Mouse (Mus musculus) neural tube, embryonic 14.5 days (tissue): ENCODE measurements around the gene Asphd2. TPM values are rescaled to one million over a fixed set of nuclear protein-coding genes. Genes with fewer than 3 reads are reported as not detected.
A peak's percentile ranks its signal among the peaks of the same experiment; 100 is the strongest.

Experiments used
- ATAC-seq: fragments of 200-750 bp; cut with Nextera tagmentation; 2 replicates; pipeline ENCODE4 v1.8.0; 2017; ENCODE audit warnings: low read depth, mild to moderate bottlenecking, moderate TSS enrichment, moderate library complexity
- H3K27ac ChIP-seq: fragments of 300-500 bp; sonication (generic); 2 replicates; pipeline ENCODE4 v1.5.1; 2014; ENCODE audit warnings: low read depth, mild to moderate bottlenecking, control low read depth, low read length, moderate library complexity, mixed read lengths
- H3K27me3 ChIP-seq: fragments of 300-500 bp; sonication (generic); 2 replicates; pipeline ENCODE4 v1.6.1; 2014; ENCODE audit warnings: low read length; ENCODE audit not compliant: control insufficient read depth, insufficient read depth
- H3K36me3 ChIP-seq: fragments of 300-500 bp; sonication (generic); 2 replicates; pipeline ENCODE4 v1.6.1; 2014; ENCODE audit warnings: low read length, mixed read lengths; ENCODE audit not compliant: control insufficient read depth, insufficient read depth
- H3K4me1 ChIP-seq: fragments of 300-500 bp; sonication (generic); 2 replicates; pipeline ENCODE4 v1.6.1; 2014; ENCODE audit warnings: low read length; ENCODE audit not compliant: control insufficient read depth, insufficient read depth
- H3K4me2 ChIP-seq: fragments of 300-500 bp; sonication (generic); 2 replicates; pipeline ENCODE4 v1.6.1; 2014; ENCODE audit warnings: mild to moderate bottlenecking, low read depth, low read length, control low read depth
- H3K4me3 ChIP-seq: fragments of 300-500 bp; sonication (generic); 2 replicates; pipeline ENCODE4 v1.5.1; 2014; ENCODE audit warnings: low read depth, low read length, control low read depth, mixed read lengths
- H3K9ac ChIP-seq: fragments of 300-500 bp; sonication (generic); replicated peaks from 2 replicates; pipeline ENCODE4 v1.6.1; 2014; ENCODE audit warnings: low read depth, mild to moderate bottlenecking, control low read depth, low read length, mixed read lengths
- H3K9me3 ChIP-seq: fragments of 300-500 bp; sonication (generic); 2 replicates; pipeline ENCODE4 v1.6.1; 2016; ENCODE audit warnings: low read length; ENCODE audit not compliant: control insufficient read depth
- WGBS: fragments of 180-500 bp; shearing (Covaris S2); extraction: QIAGEN DNeasy Blood & Tissue Kit; methylation state at CpG from one replicate; pipeline ENCODE4 v1.1.7; 2014; 5-methylcytosine and 5-hydroxymethylcytosine counted together
- polyA plus RNA-seq: library from polyadenylated mRNA; unstranded; fragments of >200 nt; fragmentation: Nextera tagmentation; extraction: Ambion mirVana; gene quantifications from 2 replicates; pipeline ENCODE4 v1.2.1, GENCODE M21; 2014

The Asphd2 gene
- polyA plus RNA-seq, 1 experiment from 2014 or later: 49.5 TPM

GRCm38 (mm10) chr5:112382641-112383330, 11.9 kb downstream of the Asphd2 start:
- no peak overlapping the region for H3K27ac ChIP-seq
- H3K4me2 ChIP-seq: no peak overlapping the region
- WGBS: 72% methylated on average over 17 of the region's 17 CpGs
- H3K9ac ChIP-seq: no peak overlapping the region
- H3K36me3 ChIP-seq: peaks cover 20% of the 10 kb centered on the region; the same call in 1 of the 2 replicates
- no peaks in the 10 kb centered on the region for H3K27me3 ChIP-seq
- H3K9me3 ChIP-seq: no peaks in the 10 kb centered on the region
- ATAC-seq: no peak
- no peaks in the 10 kb centered on the region for H3K4me1 ChIP-seq
- H3K4me3 ChIP-seq: no peak overlapping the region

GRCm38 (mm10) chr5:112382042-112382441, 12.6 kb downstream of the Asphd2 start:
- Histone ChIP-seq H3K4me2 (no peak overlapping the region), H3K9me3 (no peaks in the 10 kb centered on the region), H3K4me1 (no peaks in the 10 kb centered on the region), H3K4me3 (no peak overlapping the region), H3K36me3 (peaks cover 17% of the 10 kb centered on the region; the same call in 1 of the 2 replicates), H3K27me3 (no peaks in the 10 kb centered on the region), H3K27ac (no peak overlapping the region), H3K9ac (no peak overlapping the region)
- peak; percentile 38; the same call in 1 of the 2 replicates for ATAC-seq
- WGBS: 58% methylated on average over 7 of the region's 9 CpGs

GRCm38 (mm10) chr5:112381154-112381553, 13.5 kb downstream of the Asphd2 start:
- no peaks in the 10 kb centered on the region for H3K9me3 ChIP-seq
- ATAC-seq: no peak
- H3K36me3 ChIP-seq: peaks cover 11% of the 10 kb centered on the region; the same call in 1 of the 2 replicates
- H3K4me3 ChIP-seq: no peak overlapping the region
- no peak overlapping the region for H3K4me2 ChIP-seq
- WGBS: 92% methylated on average over 11 of the region's 11 CpGs
- no peaks in the 10 kb centered on the region for H3K27me3 ChIP-seq
- H3K27ac ChIP-seq: no peak overlapping the region
- no peak overlapping the region for H3K9ac ChIP-seq
- no peaks in the 10 kb centered on the region for H3K4me1 ChIP-seq

- H3K36me3 ChIP-seq: peaks cover 18% of the 10 kb centered on the region
- no peak overlapping the region for H3K4me3 ChIP-seq
- H3K4me1 ChIP-seq: no peaks in the 10 kb centered on the region
- H3K27ac ChIP-seq: no peak overlapping the region
- H3K4me2 ChIP-seq: no peak overlapping the region
- H3K27me3 ChIP-seq: no peaks in the 10 kb centered on the region
- H3K9ac ChIP-seq: no peak overlapping the region
- no peaks in the 10 kb centered on the region for H3K9me3 ChIP-seq
- WGBS: 87% methylated on average over 6 of the region's 6 CpGs
- ATAC-seq: no peak
Measured at GRCm38 (mm10) chr5:112378716-112379115, 15.9 kb downstream of the Asphd2 start.

- Histone ChIP-seq H3K27me3 (no peaks in the 10 kb centered on the region), H3K36me3 (peaks cover 18% of the 10 kb centered on the region), H3K4me3 (no peak overlapping the region), H3K4me1 (peaks cover 3% of the 10 kb centered on the region; the same call in 1 of the 2 replicates), H3K9ac (no peak overlapping the region), H3K4me2 (no peak overlapping the region), H3K9me3 (no peaks in the 10 kb centered on the region), H3K27ac (no peak overlapping the region)
- ATAC-seq: no peak
- 94% methylated on average over 1 of the region's 1 CpGs for WGBS
Measured at GRCm38 (mm10) chr5:112377380-112377779, 17.3 kb downstream of the Asphd2 start.

GRCm38 (mm10) chr5:112376111-112376510, 18.6 kb downstream of the Asphd2 start:
- H3K9ac ChIP-seq: no peak overlapping the region
- no peaks in the 10 kb centered on the region for H3K9me3 ChIP-seq
- H3K4me1 ChIP-seq: peaks cover 15% of the 10 kb centered on the region
- H3K27me3 ChIP-seq: no peaks in the 10 kb centered on the region
- no peak overlapping the region for H3K27ac ChIP-seq
- WGBS: 89% methylated on average over 4 of the region's 4 CpGs
- H3K4me3 ChIP-seq: no peak overlapping the region
- no peak for ATAC-seq
- H3K36me3 ChIP-seq: peaks cover 19% of the 10 kb centered on the region
- H3K4me2 ChIP-seq: no peak overlapping the region

GRCm38 (mm10) chr5:112371933-112372332, 22.7 kb downstream of the Asphd2 start:
- Histone ChIP-seq H3K4me3 (no peak overlapping the region), H3K4me2 (no peak overlapping the region), H3K9ac (0 out of 2 replicates have a peak overlapping the region, but pooled peaks have one; percentile 8), H3K36me3 (peaks cover 26% of the 10 kb centered on the region), H3K27me3 (no peaks in the 10 kb centered on the region), H3K27ac (peak overlapping the region; percentile 74), H3K9me3 (no peaks in the 10 kb centered on the region), H3K4me1 (peaks cover 34% of the 10 kb centered on the region)
- peak; percentile 89 for ATAC-seq
- 26% methylated on average over 7 of the region's 7 CpGs for WGBS

- WGBS: 78% methylated on average over 12 of the region's 12 CpGs
- Histone ChIP-seq H3K9ac (no peak overlapping the region), H3K36me3 (peaks cover 23% of the 10 kb centered on the region)
Measured at GRCm38 (mm10) chr5:112370236-112370813, 24.3 kb downstream of the Asphd2 start.

GRCm38 (mm10) chr5:112369326-112369725, 25.3 kb downstream of the Asphd2 start:
- Histone ChIP-seq H3K27me3 (no peaks in the 10 kb centered on the region), H3K4me1 (peaks cover 34% of the 10 kb centered on the region), H3K9ac (no peak overlapping the region), H3K4me3 (no peak overlapping the region), H3K27ac (no peak overlapping the region), H3K9me3 (no peaks in the 10 kb centered on the region), H3K4me2 (no peak overlapping the region), H3K36me3 (peaks cover 22% of the 10 kb centered on the region)
- no peak for ATAC-seq
- WGBS: 78% methylated on average over 13 of the region's 13 CpGs

More at GRCm38 (mm10) chr5:112370236-112370813, 24.3 kb downstream of the Asphd2 start:
- ATAC-seq: 0 out of 2 replicates have a peak, but pooled peaks have one; percentile 2
- Histone ChIP-seq H3K4me1 (peaks cover 34% of the 10 kb centered on the region), H3K4me2 (no peak overlapping the region), H3K9me3 (no peaks in the 10 kb centered on the region), H3K27ac (peak overlapping the region; percentile 34; the same call in 1 of the 2 replicates), H3K4me3 (no peak overlapping the region), H3K27me3 (no peaks in the 10 kb centered on the region)
